Mouse (Mus musculus) frontal cortex, postnatal 14 days (tissue): ENCODE results near the gene Ppp2r5d.

Experiments used
- DNase-seq, 2 experiments: peaks; one replicate each; pipeline ENCODE4 v3.0.0; 2022; ENCODE audit warnings: low spot score in 2 of 2

Gene Ppp2r5d

GRCm38 (mm10) chr17:46704887-46705835 is at the start of gene Ppp2r5d:
Gene Ppp2r5d (minus strand): TSS chr17:46705111.
- DNase-seq: peak; percentile 96

DNA sequence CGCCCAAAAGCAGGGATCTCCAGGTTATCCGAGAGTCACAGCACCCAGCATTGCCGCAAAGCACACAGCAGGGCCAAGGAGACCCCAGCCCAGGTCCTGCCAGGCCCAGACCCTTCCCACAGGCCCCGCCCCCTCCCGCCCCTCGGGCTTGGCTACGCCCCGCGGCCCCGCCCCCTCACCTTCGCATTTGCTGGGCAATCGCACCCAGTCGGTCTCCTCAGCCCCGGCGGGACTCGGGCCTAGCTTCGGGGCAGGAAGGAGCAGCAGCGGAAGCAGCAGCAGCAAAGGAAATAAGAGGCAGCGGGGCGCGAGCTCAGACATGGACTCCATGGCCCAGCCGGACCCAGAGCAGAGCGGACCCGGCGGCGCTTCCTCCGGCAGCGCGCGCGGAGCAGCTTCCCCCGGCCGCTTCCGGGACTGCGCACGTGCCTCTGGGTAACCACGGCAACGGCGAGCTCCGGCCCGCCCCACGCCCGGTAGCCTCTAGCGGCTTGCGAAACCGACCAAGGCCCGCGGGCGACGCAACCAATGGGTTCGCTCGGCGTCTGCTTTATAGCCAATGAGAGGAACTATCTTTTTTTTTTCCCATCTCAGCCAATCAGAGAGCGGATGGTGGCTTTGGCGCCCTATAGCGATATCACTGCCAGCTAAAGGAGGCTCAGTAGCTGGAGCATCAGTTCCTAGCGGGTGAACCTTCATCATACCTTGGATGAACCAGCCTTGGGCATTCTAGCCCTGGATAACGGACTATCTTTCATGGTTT is 47.1 kb upstream of the Ppp2r5d start, which contains the start of gene Cnpy3:
TSS of gene Cnpy3 (minus strand) at position 421 of the 763 bp plus-strand sequence.
- peak; percentile 97 to 98 for DNase-seq

DNA sequence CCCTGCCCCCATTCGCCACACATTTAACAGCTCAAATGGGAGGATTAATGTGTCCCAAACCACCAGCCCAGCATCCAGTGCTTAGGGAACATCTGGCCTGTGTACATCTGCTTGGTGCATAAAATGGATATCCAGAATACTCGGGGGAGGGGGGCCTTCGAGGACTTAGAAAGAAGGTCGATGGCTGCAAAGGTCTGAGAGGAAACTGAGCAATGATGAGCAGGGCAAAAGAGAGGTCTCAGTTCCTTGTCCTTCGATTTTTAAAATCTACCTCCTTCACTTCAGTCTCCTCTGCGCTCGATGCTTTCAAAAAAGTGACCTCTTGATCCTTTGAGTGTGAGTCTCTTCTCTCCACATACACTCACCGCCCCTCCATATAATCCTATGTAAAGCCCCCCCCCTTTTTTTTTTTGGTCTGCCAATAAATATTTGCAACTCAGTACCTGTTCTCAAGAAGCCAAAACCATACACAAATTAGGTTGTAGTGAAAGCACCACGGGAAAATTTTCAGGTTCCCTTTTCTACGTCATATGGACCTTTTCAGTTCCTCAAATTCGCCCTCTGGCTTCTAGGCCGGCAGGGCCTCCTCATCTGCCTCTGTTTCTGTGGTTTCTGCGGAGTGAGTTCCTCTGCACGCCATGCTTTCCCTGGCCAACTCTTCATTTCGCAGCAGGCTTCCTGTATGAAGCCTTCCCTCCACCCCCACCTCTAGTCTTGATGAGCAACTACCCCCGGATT is 46.3 kb upstream of the Ppp2r5d start:
- DNase-seq: peak in 1 of 2 experiments; percentile 57

DNA sequence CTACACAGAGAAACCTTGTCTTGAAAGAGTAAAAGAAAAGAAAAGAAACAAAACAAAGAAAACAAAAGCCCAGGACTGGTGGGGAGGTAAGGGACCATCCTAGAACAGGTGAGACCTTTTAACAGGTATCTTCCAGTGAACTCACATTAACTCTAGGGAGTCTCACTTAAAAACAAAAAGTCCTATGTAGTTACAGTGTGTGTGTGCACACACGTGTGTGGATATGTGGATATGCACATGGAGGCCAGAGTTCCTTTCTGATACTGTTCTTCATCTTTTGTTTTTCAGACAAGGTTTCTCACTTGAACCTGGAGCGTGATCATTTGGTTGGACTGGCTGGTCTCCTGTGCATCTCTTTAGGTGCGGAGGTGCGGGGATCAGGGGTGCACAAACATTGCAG is 45.7 kb upstream of the Ppp2r5d start:
- DNase-seq: no peak

- DNase-seq: no peak
Measured at GRCm38 (mm10) chr17:46749282-46749681, 44.4 kb upstream of the Ppp2r5d start.

- DNase-seq: no peak
Measured at GRCm38 (mm10) chr17:46747806-46748205, 42.9 kb upstream of the Ppp2r5d start.

- no peak for DNase-seq
Measured at GRCm38 (mm10) chr17:46747234-46747633, 42.3 kb upstream of the Ppp2r5d start.

DNA sequence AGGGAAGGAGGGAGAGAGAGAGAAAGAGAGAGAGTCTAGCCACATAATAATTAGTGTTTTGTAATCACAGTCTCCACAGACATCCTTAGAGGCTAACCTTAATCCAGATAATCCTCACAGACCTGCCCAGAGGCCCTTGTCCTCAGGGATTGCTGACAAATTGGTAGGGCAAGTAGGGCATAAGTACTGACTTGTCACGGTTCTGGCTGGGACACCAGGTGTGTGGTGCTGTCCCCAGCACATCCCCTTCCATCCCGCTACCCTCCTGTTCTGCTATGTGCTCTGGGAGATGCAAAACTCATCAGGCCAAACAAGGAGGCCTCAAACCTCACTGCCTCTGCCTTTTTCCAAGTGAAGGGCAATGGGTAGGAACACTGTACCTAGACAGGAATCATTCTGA is 40.6 kb upstream of the Ppp2r5d start:
- DNase-seq: no peak

DNA sequence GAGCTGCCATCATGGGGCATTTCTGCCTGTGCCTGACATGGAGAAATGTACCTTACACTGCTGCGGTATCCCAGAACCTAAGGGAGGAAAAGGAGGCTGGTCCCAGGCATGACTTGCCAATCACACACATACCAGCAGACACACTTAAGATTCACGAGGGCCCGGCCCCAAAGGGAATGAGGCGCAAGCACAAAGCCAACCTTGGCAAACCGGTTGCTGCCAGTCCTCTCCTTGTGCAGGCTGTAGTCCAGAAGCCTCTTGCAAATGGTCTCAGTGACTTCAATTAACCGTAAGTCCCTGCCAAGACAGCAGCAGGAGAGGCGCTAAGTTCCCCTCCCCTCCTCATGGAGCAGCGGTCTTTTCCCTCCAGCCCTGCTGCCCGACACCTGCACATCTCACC is 38.1 kb upstream of the Ppp2r5d start:
- DNase-seq: no peak

DNA sequence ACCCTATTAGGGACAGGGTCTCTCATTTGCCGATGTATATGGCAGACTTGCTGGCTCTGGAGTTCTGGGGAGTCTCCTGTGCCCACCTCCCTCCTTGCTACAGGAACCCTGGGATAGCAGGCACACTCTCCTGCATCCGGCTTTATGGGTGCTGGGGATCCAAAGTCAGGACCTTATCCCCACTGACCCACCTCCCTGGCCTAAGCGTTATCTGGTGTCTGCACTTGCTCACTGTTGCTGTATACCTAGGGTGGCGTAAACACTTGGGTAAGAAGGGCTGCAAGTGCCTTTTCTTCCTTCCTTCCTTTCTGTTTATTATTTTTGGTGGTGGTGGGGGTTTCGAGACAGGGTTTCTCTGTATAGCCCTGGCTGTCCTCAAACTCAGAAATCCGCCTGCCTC is 36.4 kb upstream of the Ppp2r5d start:
- DNase-seq: no peak

GRCm38 (mm10) chr17:46736160-46736559 is 31.2 kb upstream of the Ppp2r5d start:
- no peak for DNase-seq

DNA sequence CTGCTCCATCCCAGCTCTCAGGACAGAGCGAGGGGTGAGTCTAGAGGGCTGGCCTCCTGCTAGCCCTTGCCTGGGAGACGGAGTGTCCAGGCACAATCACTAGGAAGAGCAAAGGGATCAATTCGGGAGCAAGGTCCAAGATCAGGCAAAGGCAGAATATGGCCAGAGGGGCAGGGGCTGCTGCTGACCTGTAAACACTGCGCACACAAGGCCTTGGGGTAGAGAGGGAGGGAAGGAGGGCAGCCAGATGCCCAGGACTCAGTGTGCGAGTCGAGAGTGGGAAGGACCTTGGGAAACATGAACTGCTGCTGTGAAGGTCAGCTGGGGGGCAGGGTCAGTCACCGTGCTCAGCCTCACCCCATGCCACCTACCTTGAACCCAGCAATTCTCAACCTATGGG is 30.4 kb upstream of the Ppp2r5d start:
- DNase-seq: no peak

DNA sequence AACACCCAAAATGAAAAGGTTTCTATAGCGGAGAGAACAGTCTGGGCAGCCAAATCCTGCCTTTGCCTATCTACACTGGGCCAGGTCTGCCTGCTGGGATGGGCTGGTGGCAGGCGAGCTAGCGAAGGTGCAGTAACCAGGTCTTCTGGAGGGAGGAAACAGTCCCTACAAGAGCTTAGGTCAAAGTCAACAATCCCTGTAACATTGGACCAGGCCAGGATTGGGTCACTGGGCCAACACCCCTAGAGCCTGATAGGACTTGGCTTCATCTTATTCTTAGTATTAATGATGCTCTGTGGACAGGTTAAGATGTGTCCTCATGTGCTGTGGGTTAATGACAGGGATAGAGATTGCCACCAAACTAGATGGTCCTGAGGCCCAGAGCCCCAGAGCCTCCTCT is 29.1 kb upstream of the Ppp2r5d start:
- DNase-seq: no peak

DNA sequence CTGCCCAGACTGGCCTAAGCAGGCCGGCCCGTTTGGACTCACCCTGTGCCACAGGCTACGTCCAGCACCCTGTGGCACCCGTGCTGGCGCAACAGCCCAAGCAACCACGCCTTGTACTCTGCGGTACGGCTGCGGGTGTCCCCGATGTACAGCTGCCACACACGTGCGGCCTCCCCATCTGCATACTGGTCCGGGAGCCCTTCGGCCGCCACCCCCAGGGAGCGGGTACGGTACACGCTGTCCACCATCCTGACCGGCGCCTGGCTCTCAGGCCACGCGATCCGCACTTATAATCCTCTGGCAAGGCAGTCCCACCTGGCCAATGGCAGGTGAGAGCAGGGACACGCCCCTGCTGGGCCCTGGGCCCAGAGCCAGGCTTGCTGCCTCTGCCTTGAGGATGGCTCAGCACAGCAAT is 24.0 kb upstream of the Ppp2r5d start, which contains the start of gene Gnmt:
TSS of gene Gnmt (minus strand) at position 265 of the 415 bp plus-strand sequence.
- no peak for DNase-seq

- DNase-seq: no peak
Measured at GRCm38 (mm10) chr17:46728496-46728895, 23.6 kb upstream of the Ppp2r5d start.

GRCm38 (mm10) chr17:46728021-46728420 is 23.1 kb upstream of the Ppp2r5d start:
- DNase-seq: no peak

GRCm38 (mm10) chr17:46727271-46727670 is 22.4 kb upstream of the Ppp2r5d start:
- no peak for DNase-seq

GRCm38 (mm10) chr17:46725731-46726645 is 21.1 kb upstream of the Ppp2r5d start:
- DNase-seq: no peak

- DNase-seq: no peak
Measured at GRCm38 (mm10) chr17:46725273-46725672, 20.4 kb upstream of the Ppp2r5d start.

- DNase-seq: no peak
Measured at GRCm38 (mm10) chr17:46724477-46725084, 19.7 kb upstream of the Ppp2r5d start.
